Mouse (Mus musculus) erythroblast, embryonic 14.5 days (primary cell): ENCODE results near the gene Taar2.

ENCODE experiments used
- GATA1 ChIP-seq: IDR thresholded peaks from 2 replicates; pipeline ENCODE4 v1.6.1; 2012; ENCODE audit warnings: low read length, inconsistent platforms, mixed read lengths
- TAL1 ChIP-seq: IDR thresholded peaks from 3 replicates; pipeline ENCODE4 v1.6.1; 2012; ENCODE audit warnings: low read length, inconsistent platforms, mixed read lengths

- TF ChIP-seq TAL1 (no peak), GATA1 (no peak)
Measured at GRCm38 (mm10) chr10:23937613-23938012, 759 bp upstream of the Taar2 start.
